Mouse (Mus musculus) embryonic stem cell, embryonic (primary cell): Measurements from ENCODE around the gene Igfbp4.

Experiments used
- CTCF ChIA-PET, 4 experiments: fragments of 300-600 bp in 2 of 4; fragments of 350-600 bp in 2 of 4; sonication (Branson Sonifier 250); formaldehyde crosslinking; loops; one replicate each; lab custom pipeline; 2022; ENCODE audit warnings: inconsistent platforms in 2 of 4; lab: Charles Lee
- POLR2A ChIA-PET, 4 experiments: fragments of 300-600 bp in 2 of 4; fragments of 350-600 bp in 2 of 4; sonication (Branson Sonifier 250); formaldehyde crosslinking; loops; one replicate each; lab custom pipeline; 2022; ENCODE audit warnings: antibody characterized with exemption in 4 of 4, inconsistent platforms in 1 of 4; lab: Charles Lee

The Igfbp4 gene

DNA sequence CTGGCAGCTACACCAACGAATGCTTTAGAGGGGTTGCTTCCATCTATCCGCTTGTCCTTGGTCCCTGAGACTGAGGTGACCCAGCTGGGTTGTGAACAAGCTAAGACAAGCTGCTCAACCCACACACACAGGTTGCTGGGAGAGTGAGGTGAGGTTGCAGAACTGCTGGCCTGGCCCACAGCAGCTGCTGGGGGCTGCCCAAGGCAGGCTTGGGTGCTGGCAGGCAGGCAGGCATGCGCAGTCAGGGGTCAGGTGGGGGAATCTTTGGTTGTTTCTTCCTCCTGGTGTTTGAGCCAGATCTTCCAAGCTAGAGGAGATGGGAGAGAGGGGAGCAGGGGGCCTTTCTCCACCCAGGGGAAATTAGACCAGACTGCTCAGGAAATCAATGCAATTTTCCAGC lies 19.4 kb downstream of the Igfbp4 start:
- CTCF ChIA-PET = interaction anchor here in 3 of 4 experiments (0.7 to 2.4 kb wide), 10 partner anchors 9 to 308 kb away, joined by 3 to 10 read pairs (median 3); no protein-coding TSS in a partner anchor
- POLR2A ChIA-PET = interaction anchor here (0.6 to 4.5 kb wide), 19 partner anchors 10 to 1260 kb away, joined by 3 to 32 read pairs (median 3); partner anchors contain the start of genes Top2a (in 2 of the 4), Eif1 (in 1 of the 4), Gjd3 (in 1 of the 4) and Igfbp4 (in 1 of the 4)

DNA sequence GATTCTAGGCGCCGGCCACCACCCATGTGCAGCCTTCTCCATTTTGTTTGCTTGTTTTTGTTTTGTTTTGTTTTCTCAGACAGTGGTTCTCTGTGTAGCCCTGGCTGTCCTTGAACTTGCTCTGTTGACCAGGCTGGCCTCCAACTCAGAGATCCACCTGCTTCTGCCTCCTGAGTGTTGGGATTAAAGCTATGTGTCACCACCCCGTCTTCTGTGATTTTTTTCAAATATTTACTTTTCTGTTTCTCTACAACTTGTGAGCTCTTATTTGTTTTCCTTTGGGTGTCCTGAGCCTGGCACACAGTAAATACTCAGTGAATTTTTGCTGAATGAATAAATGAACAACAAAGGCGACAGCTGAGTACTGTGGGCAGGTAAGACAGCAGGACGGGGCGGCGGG lies 21.6 kb downstream of the Igfbp4 start:
- ChIA-PET CTCF (interaction anchor here (0.6 to 3.0 kb wide), 8 partner anchors 21 to 401 kb away, joined by 3 to 12 read pairs (median 3); partner anchors contain the start of gene Igfbp4 (in 1 of the 4)), POLR2A (interaction anchor here in 3 of 4 experiments (0.6 to 4.5 kb wide), 29 partner anchors 13 to 1257 kb away, joined by 3 to 32 read pairs (median 3); partner anchors contain the start of genes Eif1 (in 2 of the 3), Igfbp4 (in 1 of the 3), Psmd3 (in 1 of the 3) and Top2a (in 1 of the 3))

DNA sequence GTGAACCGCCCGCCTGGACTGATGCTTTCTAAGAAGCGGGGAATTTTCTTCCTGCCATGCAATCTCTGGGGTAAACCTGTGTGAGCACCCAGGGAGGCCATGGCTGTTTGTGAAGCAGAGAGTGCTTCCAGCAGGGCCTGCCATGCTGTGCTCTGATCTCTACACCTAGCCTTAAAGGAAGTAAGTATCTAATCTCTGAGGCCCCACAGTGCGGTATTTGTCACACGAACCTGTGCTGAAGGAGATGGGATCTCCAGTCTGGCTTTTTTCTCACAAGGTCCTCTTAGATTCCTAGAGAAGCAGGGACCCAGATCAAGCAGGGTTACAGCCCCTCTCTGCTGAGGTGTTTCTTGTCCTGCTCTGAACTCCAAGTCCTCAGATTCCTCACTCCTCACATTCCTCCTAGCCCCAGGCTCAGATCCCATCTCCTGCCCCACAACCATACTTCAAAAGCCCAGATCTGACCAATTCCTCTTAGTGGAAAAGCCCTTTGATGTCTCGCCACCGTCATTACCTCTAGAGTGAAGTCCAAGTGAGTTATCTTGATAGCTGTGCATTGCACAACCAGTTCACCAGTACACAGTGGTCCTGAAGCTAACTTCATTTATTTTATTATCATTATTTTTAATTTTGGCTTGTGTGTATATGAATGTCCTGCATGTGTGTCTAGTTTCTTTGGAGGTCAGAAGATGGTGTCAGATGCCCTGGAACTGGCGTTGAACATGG lies 22.5 kb downstream of the Igfbp4 start:
- ChIA-PET CTCF (interaction anchor here in 3 of 4 experiments (0.6 to 3.0 kb wide), 5 partner anchors 27 to 148 kb away, joined by 3 to 12 read pairs (median 3); no protein-coding TSS in a partner anchor), POLR2A (interaction anchor here in 2 of 4 experiments (1.0 to 4.5 kb wide), 9 partner anchors 15 to 289 kb away, joined by 3 to 32 read pairs (median 4); partner anchors contain the start of gene Igfbp4 (in 1 of the 2))

DNA sequence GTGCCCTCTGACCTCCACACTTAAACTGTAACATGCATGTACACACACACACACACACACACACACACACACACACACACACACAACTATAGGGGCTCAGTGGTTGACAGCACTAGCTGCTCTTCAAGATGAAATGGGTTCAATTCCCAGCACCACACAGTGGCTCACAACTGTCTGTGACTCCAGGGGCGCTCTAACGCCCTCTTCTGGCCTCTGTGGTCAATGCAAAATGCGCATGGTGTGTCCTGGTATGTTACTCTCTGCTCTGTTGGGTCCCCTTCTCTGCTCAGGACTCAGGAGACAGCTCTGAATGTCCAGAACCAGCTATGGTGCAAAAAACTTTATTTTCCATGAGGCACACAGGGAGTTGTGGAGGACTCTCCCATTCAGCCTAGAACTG lies 24.3 kb downstream of the Igfbp4 start:
- CTCF ChIA-PET = interaction anchor here (0.5 to 2.8 kb wide), 108 partner anchors 8 to 1196 kb away, joined by 3 to 33 read pairs (median 4); partner anchors contain the start of genes Igfbp4 (in 2 of the 4), Tns4 (in 2 of the 4), Gjd3 (in 1 of the 4) and Top2a (in 1 of the 4)
- POLR2A ChIA-PET = interaction anchor here (0.6 to 2.8 kb wide), 30 partner anchors 10 to 914 kb away, joined by 3 to 25 read pairs (median 4); partner anchors contain the start of genes Top2a (in 2 of the 4) and Krtap29-1 (in 1 of the 4)

DNA sequence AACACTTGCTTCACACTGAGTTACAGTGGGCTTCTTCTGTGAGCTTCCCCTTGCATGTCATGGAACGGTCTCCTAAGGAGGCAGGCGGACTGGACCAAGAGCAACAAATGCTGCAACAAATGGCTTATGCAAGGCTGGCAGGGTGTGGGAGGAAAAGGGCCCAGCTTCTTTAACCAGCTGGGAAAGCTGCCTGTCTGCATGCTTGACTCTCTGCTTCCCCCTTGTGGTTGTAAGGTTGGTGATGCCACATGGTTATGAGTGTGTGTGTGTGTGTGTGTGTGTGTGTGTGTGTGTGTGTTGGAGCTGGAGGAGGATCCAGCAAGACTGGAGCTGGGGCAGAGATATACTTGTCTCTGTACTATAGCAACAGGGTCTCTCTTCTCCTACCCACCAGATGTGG lies 24.9 kb downstream of the Igfbp4 start:
- ChIA-PET CTCF (interaction anchor here (0.5 to 2.8 kb wide), 114 partner anchors 8 to 1898 kb away, joined by 3 to 33 read pairs (median 4); partner anchors contain the start of genes Igfbp4 (in 2 of the 4), Tns4 (in 2 of the 4), Ccr7 (in 1 of the 4) and Gjd3 (in 1 of the 4)), POLR2A (interaction anchor here (0.6 to 2.8 kb wide), 34 partner anchors 10 to 913 kb away, joined by 3 to 25 read pairs (median 3); partner anchors contain the start of genes Top2a (in 2 of the 4) and Krtap29-1 (in 1 of the 4))

DNA sequence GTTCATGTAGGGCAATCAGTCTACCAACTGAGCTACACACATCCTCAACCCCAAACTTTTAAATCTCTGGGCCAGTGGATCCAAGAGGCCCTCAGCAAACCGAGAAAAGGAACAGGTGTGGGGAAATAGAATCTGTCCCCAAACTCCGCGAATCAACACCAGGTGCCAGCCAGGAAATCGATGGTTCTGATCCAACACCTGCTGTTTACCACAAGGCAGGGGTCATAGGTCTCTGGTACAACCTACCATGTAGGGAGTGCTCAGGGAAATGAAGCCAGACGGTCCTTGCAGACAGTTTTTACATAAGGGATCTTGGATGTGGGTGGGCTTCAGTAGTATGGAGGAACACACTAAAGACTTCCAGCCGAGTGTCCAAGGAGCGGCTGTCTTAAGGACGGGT lies 26.5 kb downstream of the Igfbp4 start:
- ChIA-PET POLR2A (interaction anchor here in 1 of 4 experiments (0.6 kb wide), 1 partner anchor 99 kb away, joined by 4 read pairs; no protein-coding TSS in a partner anchor), CTCF (interaction anchor here in 2 of 4 experiments (0.6 to 0.7 kb wide), 4 partner anchors 34 to 367 kb away, joined by 3 to 7 read pairs (median 4); no protein-coding TSS in a partner anchor)

DNA sequence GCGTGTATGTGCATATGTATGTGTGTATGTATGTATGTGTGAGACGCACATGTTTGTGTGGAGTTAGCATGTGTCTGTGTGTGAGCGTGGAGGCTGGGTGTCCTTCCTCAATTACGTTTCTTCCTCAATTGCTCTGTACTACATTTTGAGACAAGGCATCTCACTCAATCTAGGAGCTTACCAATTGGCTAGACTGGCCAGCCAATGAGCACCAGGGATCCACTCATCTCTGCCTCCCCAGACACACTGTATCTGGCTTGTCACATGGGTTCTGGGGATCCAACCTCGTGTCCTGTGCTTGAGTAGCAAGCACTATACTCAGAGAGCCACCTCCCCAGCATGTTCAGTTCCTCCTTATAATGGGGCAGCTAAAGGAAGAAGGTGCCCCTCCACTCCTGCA lies 27.4 kb downstream of the Igfbp4 start:
- ChIA-PET POLR2A (interaction anchor here in 3 of 4 experiments (0.7 to 1.6 kb wide), 5 partner anchors 10 to 44 kb away, joined by 3 to 4 read pairs (median 3); partner anchors contain the start of gene Top2a (in 1 of the 3)), CTCF (interaction anchor here in 2 of 4 experiments (0.5 to 0.6 kb wide), 2 partner anchors 9 to 114 kb away, joined by 3 read pairs; no protein-coding TSS in a partner anchor)

DNA sequence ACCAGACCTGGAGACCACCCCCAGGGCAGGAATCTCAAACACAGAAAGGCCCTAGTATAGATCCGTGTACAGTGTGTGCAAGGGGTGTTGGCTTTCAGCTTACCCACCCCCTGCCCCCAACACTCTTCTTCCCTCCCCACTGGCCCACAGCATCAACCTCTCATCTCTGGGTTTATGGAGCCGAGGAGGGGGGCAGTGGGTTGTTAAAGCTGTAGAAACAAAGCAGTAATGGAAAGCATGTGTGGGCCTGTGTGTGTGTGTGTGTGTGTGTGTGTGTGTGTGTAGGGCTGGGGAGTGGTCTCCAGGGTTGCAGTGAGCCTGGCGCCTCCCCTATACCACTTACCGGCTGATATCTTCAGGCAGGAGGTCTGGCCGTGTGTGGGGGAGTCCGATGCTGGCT lies 30.8 kb downstream of the Igfbp4 start:
- ChIA-PET POLR2A (no interaction called here), CTCF (interaction anchor here in 1 of 4 experiments (0.8 kb wide), 1 partner anchor 53 kb away, joined by 3 read pairs; no protein-coding TSS in a partner anchor)

DNA sequence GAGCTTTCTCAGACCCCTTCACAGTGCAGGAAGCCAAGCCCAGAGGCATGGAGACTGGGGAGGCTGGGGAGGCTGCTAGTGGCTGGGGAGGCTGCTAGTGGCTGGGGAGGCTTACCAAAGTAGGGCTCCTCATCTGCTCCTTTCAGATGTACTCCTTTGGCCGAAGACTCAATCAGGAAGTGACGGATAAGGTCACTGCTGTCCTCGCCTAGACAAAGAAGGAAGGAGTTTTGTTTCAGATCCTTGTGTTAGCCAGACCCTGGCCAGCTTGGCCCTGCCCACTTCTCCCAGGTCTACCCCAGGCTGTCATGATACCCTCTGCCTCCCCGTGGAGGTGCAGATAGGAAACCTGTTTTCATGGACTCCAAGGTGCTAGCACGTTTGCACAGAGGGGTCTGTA lies 32.7 kb downstream of the Igfbp4 start:
- ChIA-PET POLR2A (interaction anchor here in 2 of 4 experiments (0.5 to 1.5 kb wide), 2 partner anchors 18 to 69 kb away, joined by 3 read pairs; no protein-coding TSS in a partner anchor), CTCF (interaction anchor here in 1 of 4 experiments (1.5 kb wide), 1 partner anchor 37 kb away, joined by 3 read pairs; no protein-coding TSS in a partner anchor)

DNA sequence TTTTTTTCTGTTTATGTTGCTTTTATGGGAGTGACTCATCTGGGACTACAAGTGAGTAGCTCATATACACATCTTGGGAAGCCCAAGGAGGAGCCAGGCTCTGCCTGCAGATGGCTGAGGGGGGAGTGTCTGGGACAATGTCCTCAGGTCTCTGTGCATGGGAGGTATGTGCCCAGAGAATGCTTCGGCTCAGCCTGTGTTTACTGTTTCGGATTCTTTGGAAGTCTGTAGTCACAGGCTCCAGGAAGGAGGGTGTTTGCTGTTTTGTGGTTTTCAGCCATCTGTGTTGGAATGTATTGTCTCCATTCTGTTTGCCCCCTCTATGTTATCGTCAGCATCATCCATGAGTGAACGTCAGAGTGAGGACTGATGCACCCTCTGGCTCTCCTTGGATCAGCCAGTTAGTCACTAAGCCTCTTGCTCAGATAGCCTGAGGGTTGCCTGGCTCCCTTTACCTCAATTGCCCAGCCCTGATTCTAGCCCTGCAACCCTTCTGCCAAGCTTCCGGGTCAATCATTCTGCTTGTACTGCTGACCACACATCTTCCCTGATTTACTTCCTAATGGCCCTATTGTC lies 35.8 kb downstream of the Igfbp4 start:
- CTCF ChIA-PET = interaction anchor here in 1 of 4 experiments (1.6 kb wide), 2 partner anchors 11 kb away, joined by 6 to 13 read pairs; no protein-coding TSS in a partner anchor

DNA sequence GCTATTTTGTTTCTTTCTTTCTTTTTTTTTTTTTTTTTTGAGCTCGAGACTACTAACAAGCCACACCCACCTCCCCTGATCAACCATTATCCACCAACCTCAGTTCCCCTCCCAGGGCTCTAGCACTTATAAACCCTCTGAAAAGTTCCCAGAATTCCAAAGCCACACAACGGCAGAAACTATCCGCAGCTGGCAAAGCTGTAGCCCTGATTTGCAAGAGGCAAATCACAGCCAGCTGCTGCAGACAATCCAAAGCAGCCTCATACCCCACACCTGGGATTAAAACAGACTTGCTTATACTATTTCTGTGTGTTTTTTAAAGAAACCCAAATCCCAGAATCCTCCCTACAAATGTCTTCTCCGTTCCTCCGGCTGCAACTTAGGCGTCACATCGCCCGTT lies 36.8 kb downstream of the Igfbp4 start:
- CTCF ChIA-PET = interaction anchor here in 3 of 4 experiments (0.5 to 1.6 kb wide), 5 partner anchors 9 to 58 kb away, joined by 3 to 6 read pairs (median 4); no protein-coding TSS in a partner anchor
- POLR2A ChIA-PET = interaction anchor here in 3 of 4 experiments (0.6 to 1.8 kb wide), 4 partner anchors 12 to 914 kb away, joined by 3 to 6 read pairs (median 4); partner anchors contain the start of gene Tns4 (in 1 of the 3)

More for the DNA sequence above, 35.8 kb downstream of the Igfbp4 start:
- POLR2A ChIA-PET = interaction anchor here in 3 of 4 experiments (0.9 to 1.4 kb wide), 5 partner anchors 11 to 34 kb away, joined by 3 to 6 read pairs (median 4); no protein-coding TSS in a partner anchor

DNA sequence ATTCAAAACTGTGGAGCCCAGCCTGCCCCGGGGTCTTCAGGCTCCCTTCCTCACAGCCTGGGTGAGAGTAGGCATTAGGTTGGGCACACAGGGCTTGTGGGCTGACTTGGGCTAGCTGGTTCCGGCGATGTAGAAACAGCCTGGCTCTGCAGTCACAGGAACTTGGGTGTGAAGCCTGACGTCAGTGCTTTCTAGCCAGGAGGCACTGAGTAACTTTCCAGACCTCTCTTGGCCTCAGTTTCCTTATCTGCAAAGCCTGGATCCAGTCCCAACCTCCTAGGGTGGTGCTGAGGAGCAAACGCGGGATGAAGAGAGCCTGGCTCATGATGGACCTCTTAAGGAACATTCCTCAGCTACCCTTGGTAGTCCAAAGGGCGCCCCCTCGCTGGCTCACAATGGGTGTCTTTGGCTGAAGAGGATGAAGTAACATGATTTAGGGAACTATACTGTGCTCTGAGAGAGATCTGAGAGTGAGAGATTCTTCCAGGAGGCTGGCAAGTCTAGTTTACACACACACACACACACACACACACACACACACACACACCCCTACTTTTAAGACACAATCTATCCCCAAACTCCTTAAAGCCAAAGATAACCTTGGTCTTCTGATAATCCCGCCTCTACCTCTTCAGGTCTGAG lies 40.0 kb downstream of the Igfbp4 start:
- POLR2A ChIA-PET = interaction anchor here in 1 of 4 experiments (1.0 kb wide), 1 partner anchor 16 kb away, joined by 3 read pairs; no protein-coding TSS in a partner anchor
- CTCF ChIA-PET = interaction anchor here in 3 of 4 experiments (0.5 to 2.2 kb wide), 6 partner anchors 9 to 1615 kb away, joined by 3 to 6 read pairs (median 4); no protein-coding TSS in a partner anchor

DNA sequence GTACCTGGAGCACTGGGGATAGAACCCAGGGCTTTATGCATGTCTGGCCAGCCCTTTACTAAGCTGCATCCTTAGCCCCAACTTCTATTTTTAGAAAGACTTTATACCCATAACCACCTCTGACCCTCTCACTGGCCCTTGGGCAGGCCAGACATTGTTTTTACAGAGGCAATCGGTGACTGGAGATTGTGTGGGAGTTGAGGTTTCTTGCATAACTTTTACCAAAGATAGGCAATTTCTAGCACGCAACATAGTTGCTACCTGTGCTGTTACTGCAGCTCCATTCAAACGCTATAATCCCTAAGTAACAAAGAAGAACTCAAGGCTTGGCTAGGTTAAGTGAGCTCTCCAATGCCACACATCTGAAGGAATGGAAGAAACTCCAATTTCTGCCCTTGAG lies 40.5 kb downstream of the Igfbp4 start:
- ChIA-PET CTCF (interaction anchor here (0.6 to 2.2 kb wide), 7 partner anchors 9 to 1616 kb away, joined by 3 to 6 read pairs (median 4); no protein-coding TSS in a partner anchor), POLR2A (interaction anchor here in 1 of 4 experiments (1.0 kb wide), 1 partner anchor 16 kb away, joined by 3 read pairs; no protein-coding TSS in a partner anchor)

DNA sequence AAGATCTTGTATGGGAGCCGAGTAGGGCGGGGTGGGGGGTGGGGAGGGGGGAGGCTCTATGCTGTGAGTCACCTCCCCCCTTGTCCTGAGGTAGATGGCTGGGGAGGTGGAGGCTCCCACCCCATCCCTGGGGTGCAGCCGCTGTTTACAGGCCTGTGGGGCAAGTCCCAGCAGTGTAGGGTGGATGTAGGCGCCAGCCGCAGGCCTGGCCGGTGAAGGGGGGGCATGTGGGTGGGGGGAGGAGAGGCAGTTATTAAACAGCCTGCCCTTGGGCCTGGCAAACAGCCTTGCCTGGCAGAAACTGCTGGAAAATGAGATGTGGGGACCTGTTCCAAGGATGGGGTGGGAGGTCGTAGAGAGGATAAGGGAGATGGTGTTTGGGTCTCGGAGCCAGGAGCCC lies 41.1 kb downstream of the Igfbp4 start:
- POLR2A ChIA-PET = interaction anchor here in 1 of 4 experiments (1.0 kb wide), 1 partner anchor 17 kb away, joined by 3 read pairs; no protein-coding TSS in a partner anchor
- CTCF ChIA-PET = interaction anchor here in 3 of 4 experiments (0.6 to 2.2 kb wide), 5 partner anchors 8 to 531 kb away, joined by 3 to 6 read pairs (median 3); no protein-coding TSS in a partner anchor

DNA sequence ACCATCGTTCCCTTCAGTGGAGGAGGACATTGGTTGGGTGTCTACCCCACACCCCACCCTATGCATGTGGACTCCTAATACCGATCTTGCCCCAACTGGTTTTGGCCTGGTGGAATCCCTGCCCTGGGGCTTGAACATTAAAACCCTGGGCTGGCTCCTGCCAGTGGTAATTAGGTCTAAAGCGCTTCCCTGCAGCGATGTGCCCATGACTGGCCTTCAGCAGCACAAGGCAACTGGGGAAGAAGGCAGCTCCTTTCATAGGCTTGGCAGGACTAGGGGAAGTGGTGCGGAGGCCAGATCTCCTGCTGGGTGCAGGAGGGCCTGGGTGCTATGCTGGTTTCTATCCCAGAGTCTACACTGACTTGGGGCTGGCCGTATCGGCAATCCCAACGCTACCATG lies 42.5 kb downstream of the Igfbp4 start:
- CTCF ChIA-PET = interaction anchor here in 1 of 4 experiments (0.5 to 1.5 kb wide), 2 partner anchors 18 to 27 kb away, joined by 3 read pairs; no protein-coding TSS in a partner anchor
- POLR2A ChIA-PET = interaction anchor here in 1 of 4 experiments (1.3 kb wide), 1 partner anchor 10 kb away, joined by 3 read pairs; no protein-coding TSS in a partner anchor

DNA sequence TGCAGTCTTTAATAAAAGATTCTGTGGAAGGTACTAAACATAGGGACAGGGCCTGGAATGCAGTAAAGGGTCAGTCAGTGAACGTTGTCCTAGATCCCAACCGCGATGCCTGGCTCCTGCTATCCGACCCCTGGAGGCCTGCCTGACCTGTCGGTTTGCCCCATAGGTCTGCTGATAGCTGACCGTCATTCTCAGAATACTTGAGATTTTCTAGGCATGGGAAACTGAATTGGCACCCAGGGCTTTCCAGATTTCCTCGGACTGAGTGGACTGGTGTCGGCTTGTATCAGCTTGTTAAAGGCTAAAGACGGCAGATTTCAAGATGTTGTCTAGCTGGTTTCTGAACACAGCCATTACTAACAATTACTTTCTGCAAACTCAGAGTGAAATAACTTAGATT lies 43.3 kb downstream of the Igfbp4 start:
- POLR2A ChIA-PET = interaction anchor here in 2 of 4 experiments (0.7 to 1.3 kb wide), 3 partner anchors 9 to 914 kb away, joined by 3 to 4 read pairs (median 3); no protein-coding TSS in a partner anchor
- CTCF ChIA-PET = interaction anchor here in 1 of 4 experiments (1.5 kb wide), 1 partner anchor 26 kb away, joined by 3 read pairs; no protein-coding TSS in a partner anchor
